Mouse (Mus musculus) kidney, adult 2 months (tissue): ENCODE results near the gene Nkx2-2. TPM values are rescaled to one million over a fixed set of nuclear protein-coding genes. Genes with fewer than 3 reads are reported as not detected.

Experiments used
- DNase-seq: peaks from one replicate; pipeline ENCODE4 v3.0.0; 2021
- H3K27ac ChIP-seq: fragments of 200-500 bp; 2 replicates; pipeline ENCODE4 v1.5.1; 2012; ENCODE audit warnings: low read depth, low read length, control low read depth, inconsistent platforms; ENCODE audit not compliant: insufficient read depth
- H3K27me3 ChIP-seq: fragments of 200-500 bp; replicated peaks from 2 replicates; pipeline ENCODE4 v1.6.1; 2012; ENCODE audit warnings: mild to moderate bottlenecking, moderate library complexity, low read length, inconsistent platforms; ENCODE audit not compliant: control insufficient read depth, insufficient read depth
- H3K36me3 ChIP-seq: fragments of 200-500 bp; 2 replicates; pipeline ENCODE4 v1.6.1; 2012; ENCODE audit warnings: mild to moderate bottlenecking, moderate library complexity, low read length, inconsistent platforms; ENCODE audit not compliant: control insufficient read depth, insufficient read depth
- H3K4me1 ChIP-seq: fragments of 200-500 bp; 2 replicates; pipeline ENCODE4 v1.6.1; 2011; ENCODE audit warnings: low read length; ENCODE audit not compliant: control insufficient read depth, insufficient read depth
- H3K4me3 ChIP-seq: fragments of 200-500 bp; 2 replicates; pipeline ENCODE4 v1.5.1; 2011; ENCODE audit warnings: mild to moderate bottlenecking, low read depth, low read length, control low read depth; ENCODE audit not compliant: insufficient read depth
- CTCF ChIP-seq: fragments of 200-500 bp; conservative IDR thresholded peaks from 2 replicates; pipeline ENCODE4 v1.5.1; 2011; ENCODE audit warnings: low read depth, mild to moderate bottlenecking, control low read depth, low read length, moderate library complexity, mixed read lengths; ENCODE audit not compliant: insufficient read depth, insufficient read length
- POLR2A ChIP-seq: fragments of 200-500 bp; IDR thresholded peaks from one replicate; pipeline ENCODE4 v1.6.1; 2011; ENCODE audit warnings: low read depth, low read length, control low read depth
- WGBS: fragments of 180-500 bp; shearing (Covaris S2); methylation state at CpG from one replicate; pipeline ENCODE4 v1.1.7; 2018; 5-methylcytosine and 5-hydroxymethylcytosine counted together
- polyA plus RNA-seq: library from polyadenylated mRNA; depleted of rRNA; stranded (reverse); fragments of >200 nt; gene quantifications from 2 replicates; pipeline ENCODE4 v1.2.3, GENCODE M21; 2012

Nkx2-2 gene
- polyA plus RNA-seq, 1 experiment: not detected

- Histone ChIP-seq H3K27ac (no peak overlapping the region), H3K27me3 (peaks cover 5% of the 10 kb centered on the region), H3K4me3 (no peak overlapping the region), H3K36me3 (no peaks in the 10 kb centered on the region), H3K4me1 (no peaks in the 10 kb centered on the region)
- no peak for DNase-seq
- TF ChIP-seq POLR2A: no peak
- TF ChIP-seq CTCF: no peak
- WGBS: 3% methylated on average over 27 of the region's 27 CpGs
Observed at GRCm38 (mm10) chr2:147190316-147191021, 3.6 kb downstream of the Nkx2-2 start.

DNA sequence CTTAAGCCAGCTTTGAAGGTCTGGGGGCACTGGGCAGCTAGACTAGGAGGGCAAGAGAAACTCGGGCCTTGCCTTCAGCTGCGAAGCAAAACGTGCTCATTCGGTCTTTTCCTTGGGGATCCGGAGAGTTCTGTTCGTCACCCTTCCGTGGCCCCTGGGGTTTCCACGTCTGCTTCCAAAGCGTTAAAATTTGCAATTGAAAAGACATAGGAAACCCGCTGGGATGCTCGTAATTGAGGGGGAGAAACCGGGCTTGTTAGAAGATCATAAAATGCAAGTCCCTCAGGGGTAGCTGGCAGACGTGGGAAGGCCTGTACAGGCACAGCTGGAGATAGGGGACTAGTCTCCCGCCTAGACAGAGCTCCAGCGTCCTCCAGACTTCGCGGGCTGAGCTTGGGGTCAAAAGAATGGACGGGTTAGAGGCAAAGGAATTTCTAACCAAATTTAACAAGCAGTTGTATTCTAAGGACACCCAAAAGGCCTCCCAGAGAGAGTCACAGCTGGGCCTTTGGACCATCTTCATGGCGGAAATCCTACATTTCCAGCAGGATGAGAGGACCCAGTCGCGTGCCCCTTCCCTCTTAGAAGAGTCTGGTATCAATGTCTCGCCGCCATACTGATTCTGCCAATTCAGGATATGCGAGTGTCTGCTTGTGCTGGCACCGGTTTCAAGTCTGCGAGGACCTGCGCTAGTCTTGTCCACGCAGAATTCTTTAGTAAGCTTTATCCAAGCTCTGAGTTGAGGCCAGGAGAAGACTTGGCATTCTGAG, 4.3 kb downstream of the Nkx2-2 start:
- no peaks in the 10 kb centered on the region for H3K4me1 ChIP-seq
- WGBS: 7% methylated on average over 28 of the region's 28 CpGs
- TF ChIP-seq CTCF (no peak), POLR2A (no peak)
- H3K27ac ChIP-seq: no peak overlapping the region
- H3K36me3 ChIP-seq: no peaks in the 10 kb centered on the region
- H3K4me3 ChIP-seq: no peak overlapping the region
- no peak for DNase-seq
- H3K27me3 ChIP-seq: peaks cover 5% of the 10 kb centered on the region

GRCm38 (mm10) chr2:147188871-147189545, 5.0 kb downstream of the Nkx2-2 start:
- no peak for DNase-seq
- Histone ChIP-seq H3K27me3 (peaks cover 9% of the 10 kb centered on the region), H3K4me1 (no peaks in the 10 kb centered on the region), H3K36me3 (no peaks in the 10 kb centered on the region), H3K4me3 (no peak overlapping the region), H3K27ac (no peak overlapping the region)
- TF ChIP-seq CTCF (no peak), POLR2A (no peak)
- WGBS: 13% methylated on average over 11 of the region's 11 CpGs

GRCm38 (mm10) chr2:147188074-147188700, 5.9 kb downstream of the Nkx2-2 start:
- no peak for TF ChIP-seq POLR2A
- TF ChIP-seq CTCF: no peak
- H3K4me3 ChIP-seq: no peak overlapping the region
- DNase-seq: no peak
- H3K27ac ChIP-seq: no peak overlapping the region
- H3K27me3 ChIP-seq: peaks cover 11% of the 10 kb centered on the region
- WGBS: 6% methylated on average over 28 of the region's 28 CpGs
- H3K4me1 ChIP-seq: no peaks in the 10 kb centered on the region
- no peaks in the 10 kb centered on the region for H3K36me3 ChIP-seq

DNA sequence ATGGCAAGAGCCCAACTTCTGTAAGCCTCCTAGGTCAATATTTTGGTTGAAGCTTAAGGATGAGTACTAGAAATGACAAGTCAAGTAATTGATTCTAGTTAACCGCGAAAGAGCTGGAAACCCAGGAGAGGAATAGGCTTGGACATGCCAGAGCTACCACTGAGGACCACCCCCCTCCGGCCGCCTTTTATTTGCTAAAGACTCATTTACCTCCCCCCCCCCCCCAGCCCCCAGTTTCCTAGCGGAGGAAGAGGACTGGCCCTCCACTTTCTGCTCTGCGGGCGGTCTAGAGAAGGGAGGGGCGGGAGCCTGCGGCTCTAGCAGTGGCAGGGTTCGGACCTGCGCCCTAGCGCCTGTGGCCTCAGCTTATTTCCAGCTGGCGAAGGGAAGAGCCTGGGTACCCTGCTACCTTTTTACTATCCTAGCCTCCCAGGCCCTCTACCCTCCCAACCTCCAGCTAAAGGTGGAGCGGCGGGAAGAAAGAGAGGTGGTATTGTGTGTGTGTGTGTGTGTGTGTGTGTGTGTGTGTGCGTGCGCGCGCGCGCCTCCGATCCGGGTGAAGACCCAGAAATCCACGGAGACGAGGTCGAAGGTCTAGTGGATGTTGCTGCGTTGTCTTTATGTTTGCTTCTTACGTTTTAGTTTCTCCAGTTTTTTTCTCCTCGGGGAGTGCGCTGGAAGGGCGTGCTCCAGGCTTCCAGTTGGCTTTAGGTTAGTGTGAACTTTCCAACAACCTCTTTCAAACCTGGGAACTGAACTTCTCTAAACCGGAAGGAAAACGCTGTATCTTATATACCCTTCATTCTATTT, 6.8 kb downstream of the Nkx2-2 start:
- DNase-seq: no peak
- Histone ChIP-seq H3K4me1 (no peaks in the 10 kb centered on the region), H3K4me3 (no peak overlapping the region), H3K27ac (no peak overlapping the region), H3K27me3 (peaks cover 11% of the 10 kb centered on the region), H3K36me3 (no peaks in the 10 kb centered on the region)
- 3% methylated on average over 33 of the region's 33 CpGs for WGBS
- TF ChIP-seq POLR2A (no peak), CTCF (no peak)

DNA sequence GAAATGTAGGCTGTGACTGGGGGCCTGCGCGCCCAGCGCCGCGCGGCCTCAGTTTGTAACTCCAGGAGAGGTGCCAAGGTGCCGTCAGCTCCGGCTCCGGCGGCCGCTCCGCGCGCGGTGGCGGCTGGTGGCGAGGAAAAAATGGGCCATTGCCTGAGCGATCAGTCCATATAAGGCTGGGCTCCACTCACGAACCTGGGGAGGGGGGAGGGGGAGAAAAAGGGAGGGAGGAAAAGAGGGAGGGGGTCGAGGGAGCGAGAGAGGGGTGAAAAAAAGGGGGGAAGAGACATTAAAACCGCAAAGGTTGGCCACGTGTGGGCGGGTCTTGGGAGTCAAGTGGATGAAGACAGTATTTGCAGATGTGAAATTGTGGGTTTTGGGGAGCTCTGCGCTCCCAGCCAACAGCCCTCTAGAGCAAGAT, 7.8 kb downstream of the Nkx2-2 start:
- peaks cover 11% of the 10 kb centered on the region for H3K27me3 ChIP-seq
- 4% methylated on average over 25 of the region's 25 CpGs for WGBS
- no peaks in the 10 kb centered on the region for H3K4me1 ChIP-seq
- H3K27ac ChIP-seq: no peak overlapping the region
- no peaks in the 10 kb centered on the region for H3K36me3 ChIP-seq
- no peak overlapping the region for H3K4me3 ChIP-seq
- no peak for DNase-seq
- TF ChIP-seq CTCF: no peak
- no peak for TF ChIP-seq POLR2A
